Mouse (Mus musculus) fat pad, adult 2 months (tissue): ENCODE results near the gene Hmcn1.

Source experiments
- DNase-seq: peaks from one replicate; pipeline ENCODE4 v3.0.0-alpha.2; 2011; ENCODE audit warnings: low read depth, low spot score; ENCODE audit errors: extremely low read depth

The Hmcn1 gene

GRCm38 (mm10) chr1:150798651-150799050 lies 194.6 kb downstream of the Hmcn1 start:
- no peak for DNase-seq

DNA sequence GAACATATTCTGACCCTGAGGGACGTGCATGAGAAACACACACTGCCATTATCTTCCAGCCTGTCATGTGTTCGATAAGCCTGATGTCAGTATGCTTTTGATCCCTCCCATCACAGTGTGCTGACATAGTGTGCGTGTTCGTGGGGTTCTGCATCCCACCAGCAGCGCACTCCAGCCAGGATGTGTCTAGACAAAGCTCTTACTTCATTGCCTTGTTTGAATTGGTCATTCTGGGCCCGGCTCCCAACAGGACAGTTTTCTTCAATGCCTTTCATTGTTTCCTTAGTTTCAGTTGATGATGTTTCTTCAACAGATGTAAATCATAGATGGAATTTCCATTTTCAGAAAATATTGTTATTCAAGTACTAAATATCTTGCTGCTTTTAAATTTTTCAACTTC lies 206.5 kb downstream of the Hmcn1 start:
- DNase-seq, result no peak

- DNase-seq, result no peak
Measured at GRCm38 (mm10) chr1:150783070-150783842, 210.0 kb downstream of the Hmcn1 start.

- no peak for DNase-seq
Measured at GRCm38 (mm10) chr1:150779902-150780301, 213.3 kb downstream of the Hmcn1 start.

GRCm38 (mm10) chr1:150776741-150777140 lies 216.5 kb downstream of the Hmcn1 start:
- DNase-seq, result no peak

DNA sequence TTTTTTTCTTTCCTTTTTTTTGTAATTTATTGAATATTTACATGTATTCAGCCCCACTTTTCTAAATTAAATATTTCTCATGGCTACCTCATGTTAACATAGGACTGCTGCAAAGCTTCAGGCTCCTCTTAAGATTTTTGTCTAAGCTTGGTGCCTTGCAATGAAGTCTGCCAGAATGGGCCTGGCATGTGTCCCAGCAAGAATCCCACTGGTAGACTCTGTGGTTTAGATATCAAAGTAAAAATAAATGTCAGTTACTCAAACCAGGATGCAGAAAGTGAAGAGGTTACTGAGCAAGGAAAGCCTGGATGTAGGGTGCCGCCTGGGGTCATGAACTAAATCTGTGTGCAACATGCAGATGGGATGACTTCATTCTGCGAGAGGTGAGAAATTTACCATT lies 217.5 kb downstream of the Hmcn1 start:
- DNase-seq, result no peak

- no peak for DNase-seq
Measured at GRCm38 (mm10) chr1:150772958-150773357, 220.3 kb downstream of the Hmcn1 start.

DNA sequence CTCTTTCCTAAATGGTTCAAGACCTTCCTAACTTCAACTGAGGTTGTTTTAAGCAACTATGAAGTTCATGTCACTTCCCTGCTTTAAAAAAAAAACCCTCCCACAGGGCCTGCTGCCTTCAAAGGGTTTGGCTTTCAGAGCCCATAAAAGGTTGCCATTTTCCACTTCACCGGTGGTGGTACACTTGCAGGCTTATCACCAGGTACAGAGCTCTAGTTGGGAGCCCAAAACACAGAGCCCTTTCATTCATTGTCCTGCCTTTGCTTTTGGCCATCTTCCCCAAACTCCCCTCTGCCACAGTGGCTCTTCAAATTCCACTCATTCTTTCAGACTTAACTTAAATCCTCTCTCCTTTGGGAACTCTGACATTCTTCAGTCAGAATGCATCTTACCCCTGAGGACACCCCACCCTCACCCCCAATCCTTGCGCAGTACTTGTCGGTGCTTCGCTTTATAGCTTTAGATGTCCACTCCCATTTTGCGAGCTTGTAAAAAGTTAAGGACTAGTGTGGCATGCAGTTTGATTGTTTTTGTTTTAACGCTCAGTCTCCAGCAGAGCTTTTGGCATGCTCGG lies 222.2 kb downstream of the Hmcn1 start:
- no peak for DNase-seq

DNA sequence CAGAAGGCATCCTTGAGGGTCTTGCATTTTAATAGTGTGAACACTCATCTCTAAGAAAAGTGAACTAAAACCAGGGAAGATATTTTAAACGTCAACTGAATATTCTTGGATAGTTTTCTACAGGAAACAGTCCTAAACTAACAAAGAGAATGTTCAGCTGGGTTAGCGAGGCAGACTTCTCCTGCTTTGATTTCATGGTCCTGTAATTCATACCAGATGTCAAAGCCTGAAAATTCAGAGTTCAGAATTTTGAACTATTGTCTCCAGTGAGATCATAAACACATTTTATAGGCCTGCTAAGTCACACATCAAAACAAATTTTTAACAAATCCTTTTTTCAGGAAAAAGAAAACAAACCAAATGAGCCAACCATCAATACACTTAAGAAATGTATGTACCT lies 223.4 kb downstream of the Hmcn1 start:
- DNase-seq, result no peak

DNA sequence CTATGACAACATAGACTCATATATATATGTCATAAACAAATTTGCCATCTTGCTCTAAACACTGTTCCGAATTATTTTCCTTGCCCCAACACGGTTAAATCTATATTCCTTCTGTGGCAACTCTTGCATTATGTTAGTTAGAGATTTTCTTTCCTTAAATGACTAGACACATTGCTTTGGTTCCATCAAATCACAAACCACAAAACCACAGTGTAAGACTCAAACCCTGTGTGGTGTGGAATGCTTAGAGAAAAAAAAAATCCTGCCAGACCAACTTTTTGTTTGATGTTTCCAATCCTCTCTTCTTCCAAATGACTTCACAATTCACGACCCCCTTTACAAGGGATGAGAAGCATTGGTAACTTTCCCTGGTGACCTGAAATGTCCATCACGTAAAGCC lies 231.6 kb downstream of the Hmcn1 start:
- no peak for DNase-seq

GRCm38 (mm10) chr1:150760801-150761331 lies 232.4 kb downstream of the Hmcn1 start:
- no peak for DNase-seq

DNA sequence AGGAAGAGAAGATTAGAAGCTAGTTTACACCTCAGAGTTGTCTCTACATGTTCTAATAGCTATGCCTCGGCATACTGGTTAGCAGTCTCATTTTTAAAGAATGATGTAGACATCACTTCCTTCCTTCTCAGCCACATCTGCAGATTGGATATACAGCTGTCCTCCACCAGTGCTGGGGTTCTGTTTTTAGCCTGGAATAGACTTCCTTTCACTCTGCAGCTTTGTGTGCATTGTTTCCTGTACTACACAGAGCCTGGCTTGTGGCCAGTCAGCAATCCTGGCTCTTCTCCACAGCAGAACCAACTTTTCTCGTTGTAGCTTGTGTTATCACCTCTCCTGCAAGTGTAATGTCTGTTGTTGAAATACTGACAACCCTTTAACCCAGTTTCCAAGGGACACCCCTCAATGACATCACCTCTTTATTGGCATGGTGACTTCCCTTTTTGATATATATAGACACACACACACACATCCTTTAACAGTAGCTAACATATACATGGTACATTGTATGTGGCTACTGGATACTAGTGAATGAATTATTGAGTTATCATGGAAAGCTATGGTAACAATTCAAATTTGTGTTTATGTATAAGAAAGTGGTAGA lies 233.7 kb downstream of the Hmcn1 start:
- no peak for DNase-seq

- DNase-seq, result no peak
Measured at GRCm38 (mm10) chr1:150753920-150754319, 239.3 kb downstream of the Hmcn1 start.

DNA sequence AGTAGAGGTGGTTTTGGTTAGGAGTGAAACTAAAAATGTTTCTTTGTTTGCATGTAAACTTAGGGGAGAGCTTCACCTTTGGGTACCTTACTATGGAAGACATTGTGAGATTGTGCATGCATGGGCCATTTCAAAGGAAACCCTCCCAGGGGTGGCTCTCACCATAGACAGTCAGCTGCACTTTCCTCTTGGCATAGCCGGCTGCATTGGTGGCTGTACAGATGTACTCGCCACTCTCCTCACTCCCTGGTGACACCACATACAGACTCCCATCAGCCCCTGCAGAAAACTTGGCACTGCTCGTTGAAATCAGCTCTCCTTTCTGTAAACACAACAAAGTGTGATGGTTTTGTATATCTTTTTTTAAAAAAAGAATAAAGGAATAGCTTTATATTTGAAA lies 244.5 kb downstream of the Hmcn1 start:
- DNase-seq, result no peak

DNA sequence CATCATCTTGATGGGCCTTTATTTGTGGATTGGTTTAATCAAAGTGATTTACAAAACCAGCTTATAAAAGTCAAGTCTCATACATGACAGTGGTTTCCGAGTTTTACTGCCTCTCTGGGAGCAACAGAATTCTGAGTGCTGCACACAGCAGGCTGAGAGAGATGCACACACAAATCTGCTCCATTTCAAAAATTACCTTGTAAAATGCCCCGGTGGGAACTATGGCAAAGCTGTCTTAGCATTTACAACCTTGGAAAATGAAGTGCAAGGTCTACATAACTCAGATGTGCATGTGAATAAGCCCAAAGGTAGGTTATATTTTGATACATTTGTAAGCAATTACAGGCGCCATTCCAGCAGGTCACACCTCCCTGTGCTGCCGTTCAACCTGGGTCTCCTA lies 245.5 kb downstream of the Hmcn1 start:
- DNase-seq, result no peak

GRCm38 (mm10) chr1:150743097-150743843 lies 250.0 kb downstream of the Hmcn1 start:
- no peak for DNase-seq

GRCm38 (mm10) chr1:150742376-150743087 lies 250.7 kb downstream of the Hmcn1 start:
- DNase-seq, result no peak

GRCm38 (mm10) chr1:150711438-150711837 lies 281.8 kb downstream of the Hmcn1 start:
- DNase-seq, result no peak

DNA sequence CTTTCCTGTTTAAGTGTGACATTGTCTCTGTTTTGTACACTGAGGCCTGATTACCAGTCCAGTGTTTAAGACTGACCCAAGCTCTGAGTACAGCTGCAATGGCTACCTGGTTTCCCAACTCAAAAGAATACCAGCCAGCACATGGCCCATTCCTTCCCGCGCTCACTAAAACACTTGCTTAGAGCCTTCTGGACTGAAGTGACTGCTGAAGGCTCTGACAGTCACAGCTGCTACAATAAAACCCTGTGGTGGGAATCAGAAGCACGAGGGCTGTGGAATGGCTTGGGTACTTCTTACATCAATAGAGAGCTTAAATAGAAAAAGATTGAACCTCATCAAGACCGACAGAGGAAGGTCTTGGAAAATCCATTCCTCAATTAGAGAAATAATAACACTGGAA lies 286.7 kb downstream of the Hmcn1 start:
- DNase-seq, result no peak

DNA sequence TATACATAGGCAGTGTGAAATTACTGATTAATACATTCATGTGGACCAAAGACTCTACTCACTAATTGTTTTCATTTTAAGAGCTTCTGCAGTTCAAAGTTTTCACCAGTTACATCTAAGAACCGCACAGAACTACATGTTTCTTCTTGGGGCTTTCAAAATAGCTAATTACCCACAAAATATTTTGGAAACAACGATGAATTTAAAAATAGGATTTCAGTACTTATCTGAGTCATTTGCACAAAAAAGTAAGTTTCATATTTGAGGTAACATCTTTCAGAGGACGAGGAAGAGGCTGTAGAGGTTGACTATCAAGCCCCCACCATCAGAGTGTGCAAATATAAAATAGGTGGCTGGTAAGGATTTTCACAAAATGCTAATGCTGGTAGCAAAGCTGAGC lies 295.5 kb downstream of the Hmcn1 start:
- DNase-seq, result no peak

DNA sequence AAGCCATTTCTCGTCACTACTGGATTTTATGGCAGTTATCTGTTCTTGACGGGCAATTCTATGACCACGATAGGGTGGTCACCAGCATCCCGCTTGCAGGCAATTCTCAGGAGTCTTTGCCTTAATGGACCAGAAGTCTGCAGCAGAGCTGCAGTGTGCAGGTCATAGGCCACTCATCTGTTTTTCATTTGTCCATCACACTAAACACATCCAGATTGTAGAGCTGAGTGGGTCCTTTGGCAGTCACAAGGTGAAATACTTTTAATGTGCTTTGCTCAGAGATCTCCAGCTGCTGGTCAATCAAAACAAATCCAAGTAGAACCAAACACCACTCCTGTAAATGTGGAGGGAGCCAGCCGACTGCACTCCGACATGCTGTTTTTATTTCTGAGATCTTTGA lies 311.2 kb downstream of the Hmcn1 start:
- DNase-seq, result no peak
